Mouse (Mus musculus): Measurements from ENCODE around the gene Camk1d. TPM values are rescaled to one million over a fixed set of nuclear protein-coding genes. Genes with fewer than 3 reads are reported as not detected.

Camk1d gene
- polyA plus RNA-seq, 1 experiment from 2014 or later = 10.4 TPM

DNA sequence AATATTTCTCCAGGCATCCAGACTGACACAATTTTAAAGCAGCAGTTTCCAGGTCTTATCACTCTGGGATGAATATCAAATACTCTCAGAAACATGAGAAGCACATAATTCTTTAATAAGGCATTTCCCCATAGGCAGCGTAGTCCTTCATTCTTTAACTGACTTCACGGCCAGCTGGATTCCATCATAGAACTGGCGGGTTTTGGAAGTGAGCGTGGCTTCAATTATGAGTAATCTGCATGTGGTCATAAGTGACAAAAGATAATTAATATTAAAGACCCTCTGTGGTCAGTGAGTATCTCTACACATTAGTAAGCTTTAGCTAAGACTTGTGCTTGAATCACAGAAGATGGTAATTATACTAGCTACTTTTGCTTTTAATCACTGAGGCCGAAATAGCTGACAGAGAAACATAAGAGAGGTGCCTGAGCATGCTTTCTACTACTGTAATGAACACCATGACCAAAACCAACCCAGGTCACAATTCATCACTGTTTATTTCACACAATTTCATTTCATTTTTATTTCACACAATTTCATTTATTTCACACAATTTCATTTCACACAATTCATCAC is 293.6 kb downstream of the Camk1d start:
- Histone ChIP-seq H3K36me3 (no peaks in the 10 kb centered on the region), H3K4me2 (replicated peaks) (no peak overlapping the region), H3K4me3 (replicated peaks) (no peak overlapping the region), H3K4me1 (no peaks in the 10 kb centered on the region), H3K9ac (no peak overlapping the region), H3K27ac (replicated peaks) (no peak overlapping the region), H3K9me3 (replicated peaks) (no peaks in the 10 kb centered on the region), H3K27me3 (no peaks in the 10 kb centered on the region)
- WGBS = 27% methylated on average over 5 of the region's 5 CpGs
- ATAC-seq (ENCODE audit: insufficient number of reproducible peaks, low FRiP score, low TSS enrichment, low read depth) = no peak

DNA sequence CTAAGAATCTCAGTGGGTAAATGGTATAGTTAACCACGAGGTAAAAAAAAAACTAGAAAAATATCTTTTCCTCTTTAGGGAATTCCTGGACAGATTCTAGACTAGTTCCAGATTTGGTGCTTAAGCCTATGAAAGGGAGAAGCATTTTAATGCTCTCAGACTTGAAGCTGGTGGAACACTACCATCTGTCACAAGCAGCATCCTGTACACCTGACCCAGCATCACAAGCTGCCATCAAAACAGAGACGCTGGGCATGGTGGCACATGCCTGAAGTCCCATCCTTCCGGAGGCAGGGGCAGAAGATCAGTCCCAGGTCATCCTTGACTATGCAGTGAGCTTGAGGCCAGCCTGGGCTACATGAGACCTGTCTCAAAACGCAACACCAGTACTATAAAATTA is 295.5 kb downstream of the Camk1d start:
- Histone ChIP-seq H3K4me3 (replicated peaks) (no peak overlapping the region), H3K27me3 (no peaks in the 10 kb centered on the region), H3K4me1 (no peaks in the 10 kb centered on the region), H3K4me2 (replicated peaks) (no peak overlapping the region), H3K27ac (replicated peaks) (no peak overlapping the region), H3K9me3 (replicated peaks) (no peaks in the 10 kb centered on the region), H3K9ac (no peak overlapping the region), H3K36me3 (no peaks in the 10 kb centered on the region)
- ATAC-seq (ENCODE audit: insufficient number of reproducible peaks, low FRiP score, low TSS enrichment, low read depth) = no peak
- WGBS = 74% methylated on average over 4 of the region's 4 CpGs

DNA sequence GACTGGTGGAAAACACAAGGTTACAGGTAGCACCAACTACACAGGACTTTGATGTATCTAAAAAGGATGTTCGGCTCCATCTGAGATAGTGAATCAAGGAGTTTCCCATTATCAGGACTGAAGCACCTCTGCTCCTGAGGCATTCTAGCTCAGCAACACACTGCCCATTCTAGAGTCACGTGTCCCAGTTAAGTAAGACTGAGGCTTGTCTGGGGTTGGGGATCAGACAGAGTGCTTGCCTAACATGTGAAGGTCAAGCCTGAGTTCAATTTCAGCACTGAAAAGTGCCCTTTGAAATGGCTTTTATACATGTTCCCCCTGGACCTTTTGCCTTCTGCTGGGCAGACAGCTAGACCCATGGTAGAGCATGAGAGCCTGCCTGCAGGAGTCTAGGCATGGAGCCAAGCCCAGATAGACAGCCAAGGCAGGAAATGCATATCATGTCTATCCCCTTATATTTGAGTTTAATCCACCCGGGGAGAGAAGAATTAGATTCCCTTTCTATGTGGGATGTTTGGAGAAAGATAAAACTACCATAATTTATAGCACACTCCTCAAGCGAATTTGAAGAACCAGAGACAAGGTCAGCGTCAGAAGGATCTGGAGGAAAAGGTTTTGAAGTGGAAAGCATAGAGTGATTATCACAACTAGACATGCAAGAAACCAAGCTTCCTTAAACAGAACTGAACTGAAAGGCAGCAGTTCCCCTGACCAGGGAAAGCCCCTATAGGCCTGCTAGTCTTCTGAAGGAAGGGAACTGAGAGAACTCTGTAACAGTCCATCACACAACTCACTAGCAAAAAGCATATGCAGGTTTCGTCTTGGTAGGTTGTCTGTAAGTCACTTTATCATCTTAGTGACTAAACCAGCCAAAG is 296.9 kb downstream of the Camk1d start:
- no peaks in the 10 kb centered on the region for H3K27me3 ChIP-seq
- no peaks in the 10 kb centered on the region for H3K4me1 ChIP-seq
- no peak overlapping the region for H3K9ac ChIP-seq
- no peak for ATAC-seq (ENCODE audit: insufficient number of reproducible peaks, low FRiP score, low TSS enrichment, low read depth)
- WGBS = 61% methylated on average over 6 of the region's 6 CpGs
- no peak overlapping the region for H3K4me3 ChIP-seq (replicated peaks)
- H3K9me3 ChIP-seq (replicated peaks) = no peaks in the 10 kb centered on the region
- no peak overlapping the region for H3K27ac ChIP-seq (replicated peaks)
- H3K4me2 ChIP-seq (replicated peaks) = no peak overlapping the region
- H3K36me3 ChIP-seq = no peaks in the 10 kb centered on the region

DNA sequence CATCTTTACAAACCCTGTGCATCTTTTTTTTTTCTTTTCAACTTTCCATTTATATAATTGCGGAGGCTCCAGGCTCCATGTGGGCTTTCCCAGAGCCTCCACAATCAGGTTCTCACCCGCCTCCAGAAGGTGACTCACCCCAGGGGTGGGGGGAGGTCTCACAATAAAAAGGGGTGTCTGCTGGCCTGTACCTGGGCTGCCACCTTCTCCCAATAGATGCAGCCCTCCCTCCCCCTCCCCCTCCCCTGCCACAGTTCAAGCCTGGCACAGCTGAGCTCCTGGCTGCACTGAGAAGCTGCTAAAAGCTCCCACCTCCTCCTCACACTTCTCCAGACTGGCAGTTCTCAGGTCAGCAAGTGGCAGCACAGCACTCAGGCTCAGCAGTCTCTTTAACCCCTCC is 302.5 kb downstream of the Camk1d start:
- no peak for ATAC-seq (ENCODE audit: insufficient number of reproducible peaks, low FRiP score, low TSS enrichment, low read depth)
- H3K9me3 ChIP-seq (replicated peaks) = no peaks in the 10 kb centered on the region
- H3K4me2 ChIP-seq (replicated peaks) = no peak overlapping the region
- 0 out of 2 replicates have a peak, but pooled peaks cover 4% of the 10 kb centered on the region for H3K4me1 ChIP-seq
- 54% methylated on average over 2 of the region's 2 CpGs for WGBS
- H3K36me3 ChIP-seq = no peaks in the 10 kb centered on the region
- H3K27me3 ChIP-seq = no peaks in the 10 kb centered on the region
- H3K9ac ChIP-seq = no peak overlapping the region
- H3K4me3 ChIP-seq (replicated peaks) = no peak overlapping the region
- no peak overlapping the region for H3K27ac ChIP-seq (replicated peaks)

DNA sequence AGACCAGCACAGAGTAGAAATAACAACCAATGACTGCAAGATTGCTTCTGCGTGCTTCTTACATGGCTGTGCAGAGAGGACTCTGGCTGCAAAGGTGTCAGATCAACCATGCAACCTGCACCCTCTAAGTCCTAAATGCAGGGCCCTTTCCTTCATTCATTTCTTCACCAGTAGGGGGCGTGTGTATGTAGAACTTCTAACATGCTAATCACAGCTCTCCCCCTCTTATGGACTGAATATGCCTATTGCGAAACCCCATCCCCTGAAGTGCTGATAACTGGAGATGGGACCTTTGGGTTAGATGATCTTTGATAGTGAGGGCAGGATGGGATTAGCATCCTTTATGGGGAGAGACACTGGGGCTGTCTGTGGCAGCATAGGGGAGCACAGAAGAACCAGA is 310.5 kb downstream of the Camk1d start:
- Histone ChIP-seq H3K4me1 (no peaks in the 10 kb centered on the region), H3K36me3 (no peaks in the 10 kb centered on the region), H3K27me3 (no peaks in the 10 kb centered on the region), H3K4me2 (replicated peaks) (no peak overlapping the region), H3K27ac (replicated peaks) (no peak overlapping the region), H3K4me3 (replicated peaks) (no peak overlapping the region), H3K9me3 (replicated peaks) (no peaks in the 10 kb centered on the region), H3K9ac (no peak overlapping the region)
- 58% methylated on average over 3 of the region's 3 CpGs for WGBS
- no peak for ATAC-seq (ENCODE audit: insufficient number of reproducible peaks, low FRiP score, low TSS enrichment, low read depth)

DNA sequence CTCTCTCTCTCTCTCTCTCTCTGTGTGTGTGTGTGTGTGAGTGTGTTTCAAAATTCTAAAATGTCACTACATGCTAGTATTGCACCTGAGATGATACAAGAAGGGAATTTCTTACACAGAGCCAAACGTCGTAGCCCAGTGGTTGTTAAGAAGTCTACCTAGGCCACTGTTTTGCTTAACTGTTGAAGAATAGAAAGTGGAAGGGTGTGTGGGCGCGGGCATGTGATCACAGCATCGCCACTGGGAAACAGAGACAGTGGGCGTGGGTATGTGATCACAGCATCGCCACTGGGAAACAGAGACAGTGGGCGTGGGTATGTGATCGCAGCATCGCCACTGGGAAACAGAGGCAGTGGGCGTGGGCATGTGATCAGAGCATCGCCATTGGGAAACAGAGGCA is 312.3 kb downstream of the Camk1d start:
- no peak overlapping the region for H3K9ac ChIP-seq
- no peak overlapping the region for H3K27ac ChIP-seq (replicated peaks)
- no peak for ATAC-seq (ENCODE audit: insufficient number of reproducible peaks, low FRiP score, low TSS enrichment, low read depth)
- no peaks in the 10 kb centered on the region for H3K36me3 ChIP-seq
- no peak overlapping the region for H3K4me3 ChIP-seq (replicated peaks)
- WGBS = 85% methylated on average over 12 of the region's 12 CpGs
- H3K9me3 ChIP-seq (replicated peaks) = no peaks in the 10 kb centered on the region
- no peak overlapping the region for H3K4me2 ChIP-seq (replicated peaks)
- H3K27me3 ChIP-seq = no peaks in the 10 kb centered on the region
- H3K4me1 ChIP-seq = no peaks in the 10 kb centered on the region

DNA sequence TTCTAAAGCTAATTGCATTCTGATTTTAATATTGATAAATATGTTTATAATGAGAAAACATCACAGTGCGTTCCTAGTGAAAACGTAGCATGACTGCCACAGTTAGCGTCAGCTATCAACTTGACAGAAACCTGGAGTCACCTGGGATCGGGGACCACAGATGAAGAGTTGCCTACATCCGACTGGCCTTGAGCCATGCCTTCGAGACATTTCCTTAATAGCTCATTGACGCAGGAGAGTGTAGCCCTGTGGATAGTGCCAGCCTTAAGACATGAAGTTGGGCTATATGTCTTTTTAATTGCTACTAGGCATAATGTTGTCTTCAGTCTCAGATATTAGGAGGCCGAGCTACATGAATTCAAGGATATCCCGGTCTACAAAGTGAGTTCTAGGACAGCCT is 315.8 kb downstream of the Camk1d start:
- 82% methylated on average over 9 of the region's 9 CpGs for WGBS
- no peak overlapping the region for H3K27ac ChIP-seq (replicated peaks)
- H3K4me1 ChIP-seq = no peaks in the 10 kb centered on the region
- H3K27me3 ChIP-seq = no peaks in the 10 kb centered on the region
- H3K9ac ChIP-seq = no peak overlapping the region
- H3K4me3 ChIP-seq (replicated peaks) = no peak overlapping the region
- H3K36me3 ChIP-seq = no peaks in the 10 kb centered on the region
- H3K9me3 ChIP-seq (replicated peaks) = no peaks in the 10 kb centered on the region
- ATAC-seq (ENCODE audit: insufficient number of reproducible peaks, low FRiP score, low TSS enrichment, low read depth) = no peak
- H3K4me2 ChIP-seq (replicated peaks) = no peak overlapping the region

DNA sequence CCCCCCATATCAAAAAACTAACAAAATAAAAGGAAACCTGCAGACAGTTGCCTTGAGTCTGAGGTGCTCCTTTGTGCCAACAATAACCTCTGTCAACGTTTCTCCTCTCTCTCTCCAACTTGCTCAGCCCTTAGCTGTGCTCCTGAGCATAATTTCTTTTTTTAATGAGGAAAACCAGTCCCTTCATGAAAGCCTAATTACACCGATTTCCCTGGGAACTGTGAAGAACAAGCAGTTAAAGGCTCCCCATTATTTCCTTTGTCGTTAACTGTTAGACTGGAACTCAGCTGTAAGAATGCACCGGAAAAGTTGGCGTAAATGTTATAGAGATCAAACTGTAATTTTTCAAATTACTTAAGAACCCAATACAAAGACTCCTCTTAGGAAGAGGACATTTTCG is 316.3 kb downstream of the Camk1d start:
- no peaks in the 10 kb centered on the region for H3K27me3 ChIP-seq
- no peak overlapping the region for H3K27ac ChIP-seq (replicated peaks)
- no peak overlapping the region for H3K4me2 ChIP-seq (replicated peaks)
- 61% methylated on average over 6 of the region's 6 CpGs for WGBS
- ATAC-seq (ENCODE audit: insufficient number of reproducible peaks, low FRiP score, low TSS enrichment, low read depth) = no peak
- no peaks in the 10 kb centered on the region for H3K36me3 ChIP-seq
- H3K9ac ChIP-seq = no peak overlapping the region
- no peaks in the 10 kb centered on the region for H3K4me1 ChIP-seq
- H3K4me3 ChIP-seq (replicated peaks) = no peak overlapping the region
- no peaks in the 10 kb centered on the region for H3K9me3 ChIP-seq (replicated peaks)

DNA sequence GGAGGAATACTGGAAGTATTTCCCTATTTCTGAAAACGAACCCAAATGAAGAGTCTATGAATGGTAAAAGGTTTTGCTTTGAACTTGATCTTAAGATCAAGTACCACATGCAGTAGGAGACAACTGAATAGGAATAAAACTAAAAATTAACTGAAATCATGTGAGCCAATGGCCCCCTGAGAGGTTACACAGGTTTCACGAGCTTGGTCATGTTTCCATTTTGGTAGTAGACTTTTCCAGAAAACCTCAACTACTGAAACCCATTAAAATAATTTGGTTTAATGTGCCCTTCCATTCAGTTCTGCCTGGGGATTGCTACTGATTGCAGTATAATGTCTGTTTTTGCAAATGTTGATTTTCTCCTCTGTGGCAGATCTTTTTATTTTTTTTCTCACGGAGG is 316.8 kb downstream of the Camk1d start:
- Histone ChIP-seq H3K27ac (replicated peaks) (no peak overlapping the region), H3K9me3 (replicated peaks) (no peaks in the 10 kb centered on the region), H3K4me1 (no peaks in the 10 kb centered on the region), H3K9ac (no peak overlapping the region), H3K4me3 (replicated peaks) (no peak overlapping the region), H3K36me3 (no peaks in the 10 kb centered on the region), H3K27me3 (no peaks in the 10 kb centered on the region), H3K4me2 (replicated peaks) (no peak overlapping the region)
- 36% methylated on average over 3 of the region's 3 CpGs for WGBS
- no peak for ATAC-seq (ENCODE audit: insufficient number of reproducible peaks, low FRiP score, low TSS enrichment, low read depth)

DNA sequence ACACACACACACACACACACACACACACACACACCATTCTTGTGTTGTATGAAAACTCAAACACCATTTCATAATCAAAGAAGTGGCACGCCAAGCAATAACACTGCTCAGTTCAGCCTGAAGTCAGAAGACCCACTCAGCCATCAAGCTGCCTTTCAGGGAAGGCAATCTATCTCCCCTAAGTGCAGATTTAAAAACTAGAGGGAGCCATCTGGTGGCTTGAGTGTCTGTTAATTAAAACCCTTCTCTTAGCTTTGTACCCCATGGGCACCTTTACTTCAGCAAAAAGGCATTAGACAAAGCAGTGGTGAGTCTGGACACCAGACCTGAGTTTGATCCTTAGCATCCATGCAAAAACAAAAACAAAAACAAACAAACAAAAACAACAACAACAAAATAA is 317.9 kb downstream of the Camk1d start:
- Histone ChIP-seq H3K9ac (no peak overlapping the region), H3K27me3 (no peaks in the 10 kb centered on the region), H3K4me1 (no peaks in the 10 kb centered on the region), H3K4me3 (replicated peaks) (no peak overlapping the region), H3K9me3 (replicated peaks) (no peaks in the 10 kb centered on the region), H3K36me3 (no peaks in the 10 kb centered on the region), H3K4me2 (replicated peaks) (no peak overlapping the region), H3K27ac (replicated peaks) (no peak overlapping the region)
- WGBS = 63% methylated on average over 1 of the region's 1 CpGs
- ATAC-seq (ENCODE audit: insufficient number of reproducible peaks, low FRiP score, low TSS enrichment, low read depth) = no peak

DNA sequence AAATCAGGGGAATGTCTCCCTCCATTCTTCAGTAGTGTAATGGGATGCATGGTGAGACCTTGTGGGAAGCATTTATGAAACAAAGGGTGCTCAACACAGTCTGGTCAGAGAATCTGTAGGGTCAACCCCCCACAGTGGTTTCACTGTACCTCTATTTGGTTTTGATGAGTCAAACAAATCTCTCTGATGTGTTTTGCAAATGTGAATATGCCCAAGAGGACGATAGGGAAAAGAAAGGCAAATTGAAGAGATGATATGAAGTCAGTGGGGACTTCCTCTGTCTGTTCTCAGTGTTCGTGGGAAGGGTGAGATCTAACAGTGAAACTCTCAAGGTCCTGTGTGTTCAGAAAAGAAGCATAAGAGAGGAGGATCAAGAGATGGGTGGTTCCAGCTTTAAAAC is 318.4 kb downstream of the Camk1d start:
- Histone ChIP-seq H3K36me3 (no peaks in the 10 kb centered on the region), H3K9ac (no peak overlapping the region), H3K4me1 (no peaks in the 10 kb centered on the region), H3K4me3 (replicated peaks) (no peak overlapping the region), H3K27ac (replicated peaks) (no peak overlapping the region), H3K9me3 (replicated peaks) (no peaks in the 10 kb centered on the region), H3K4me2 (replicated peaks) (no peak overlapping the region), H3K27me3 (no peaks in the 10 kb centered on the region)
- ATAC-seq (ENCODE audit: insufficient number of reproducible peaks, low FRiP score, low TSS enrichment, low read depth) = no peak
- 77% methylated on average over 2 of the region's 2 CpGs for WGBS

DNA sequence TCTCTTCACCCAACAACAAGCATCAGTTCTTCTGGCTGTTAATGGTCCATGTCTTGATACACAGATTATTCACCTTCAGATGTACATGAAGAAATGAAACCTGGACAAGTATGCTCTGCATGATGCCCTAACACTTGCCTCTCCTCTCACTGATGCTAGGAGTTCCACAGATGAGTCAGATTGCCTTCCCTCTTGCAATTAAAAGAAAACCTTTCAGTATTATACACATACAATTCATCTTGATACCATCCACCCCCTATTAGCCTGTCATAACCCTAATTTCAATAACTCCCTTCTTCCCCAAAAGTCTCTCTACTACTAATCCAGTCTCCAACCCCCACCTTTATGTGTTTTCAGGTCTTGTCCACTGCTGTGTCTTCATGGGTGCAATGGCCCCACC is 321.4 kb downstream of the Camk1d start:
- Histone ChIP-seq H3K4me3 (replicated peaks) (no peak overlapping the region), H3K4me2 (replicated peaks) (no peak overlapping the region), H3K9ac (no peak overlapping the region), H3K27ac (replicated peaks) (no peak overlapping the region), H3K27me3 (no peaks in the 10 kb centered on the region), H3K9me3 (replicated peaks) (no peaks in the 10 kb centered on the region), H3K36me3 (no peaks in the 10 kb centered on the region), H3K4me1 (no peaks in the 10 kb centered on the region)
- ATAC-seq (ENCODE audit: insufficient number of reproducible peaks, low FRiP score, low TSS enrichment, low read depth) = no peak
